13 mouse cellular contexts compared by ENCODE assay signal in the genomic region with DNA sequence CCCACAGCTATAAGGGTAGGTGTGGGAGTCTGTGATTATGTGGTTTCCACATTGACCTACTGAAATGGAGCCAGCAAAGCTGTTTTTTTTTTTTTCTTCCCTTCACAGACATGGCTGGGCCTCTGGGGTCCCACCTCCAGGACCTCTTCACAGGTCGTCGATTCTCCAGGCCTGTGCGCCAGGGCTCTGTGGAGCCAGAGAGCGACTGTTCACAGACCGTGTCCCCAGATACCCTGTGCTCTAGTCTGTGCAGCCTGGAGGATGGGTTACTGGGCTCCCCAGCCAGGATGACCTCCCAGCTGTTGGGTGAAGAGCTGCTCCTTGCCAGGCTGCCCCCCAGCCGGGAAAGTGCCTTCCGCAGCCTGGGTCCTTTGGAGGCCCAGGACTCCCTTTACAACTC. TPM values are rescaled to one million over a fixed set of nuclear protein-coding genes. Genes with fewer than 3 reads are reported as not detected.
A peak's percentile ranks its signal among the peaks of the same experiment; 100 is the strongest.
DNase-seq lines count a peak whose midpoint lies in the region; ATAC-seq and TF ChIP-seq lines count a peak whose summit lies in the region.
"Had no signal": no experiment of that assay in that cellular context is flagged by ENCODE, and none has a peak within 500 bp of the region (broad histone marks: within the 10 kb centered on the region; RNA-seq: fewer than 3 reads in every experiment).

No protein-coding gene starts in this region.

- peaks cover 4% of the 10 kb centered on the region; the same call in 1 of the 2 replicates for H3K36me3 ChIP-seq in kidney, embryonic 16.5 days (ENCODE audit: insufficient read depth, low read length)
- no peaks in the 10 kb centered on the region; the same call in none of the 2 replicates for H3K36me3 ChIP-seq in embryonic facial prominence, embryonic 11.5 days (replicated peaks; ENCODE audit: control insufficient read depth, insufficient read depth, low read depth, low read length)
- peaks cover 22% of the 10 kb centered on the region; the same call in 1 of the 2 replicates for H3K36me3 ChIP-seq in hindbrain, postnatal 0 days (ENCODE audit: insufficient read depth, low read length)
- peaks cover 25% of the 10 kb centered on the region for H3K36me3 ChIP-seq in midbrain, postnatal 0 days (ENCODE audit: insufficient read depth, low read length)

- H3K27ac ChIP-seq in kidney, embryonic 16.5 days (ENCODE audit: low read length), result peak overlapping the region; percentile 84
- peak overlapping the region; percentile 25; the same call in 1 of the 2 replicates for H3K27ac ChIP-seq in embryonic facial prominence, embryonic 11.5 days (replicated peaks; ENCODE audit: low read depth, low read length)
- peak overlapping the region; percentile 64; the same call in 1 of the 2 replicates for H3K27ac ChIP-seq in hindbrain, postnatal 0 days
- no peak overlapping the region for H3K27ac ChIP-seq in midbrain, postnatal 0 days (ENCODE audit: low read depth, low read length)
- H3K27ac ChIP-seq: liver, embryonic 14.5 days had no signal

- DNase-seq in kidney, postnatal 36 days, result no peak
- no peak for DNase-seq in embryonic facial prominence, embryonic 11.5 days (ENCODE audit: low spot score)
- no peak for DNase-seq in hindbrain, postnatal 0 days (ENCODE audit: low spot score)
- no peak for DNase-seq in midbrain, postnatal 0 days (ENCODE audit: low spot score)
- no peak for DNase-seq in frontal cortex, postnatal 10 days (ENCODE audit: low spot score in 2 of 2)
- DNase-seq in spleen, adult 18-20 months, result no peak
- DNase-seq in heart, postnatal 4 days, result no peak
- DNase-seq: gastrocnemius, postnatal 25 days; kidney, adult 18-20 months; right cerebral cortex, postnatal 4 days had no signal

- peaks cover 18% of the 10 kb centered on the region for H3K4me1 ChIP-seq in kidney, embryonic 16.5 days (ENCODE audit: insufficient read depth, low read length)
- peaks cover 8% of the 10 kb centered on the region for H3K4me1 ChIP-seq in embryonic facial prominence, embryonic 11.5 days (ENCODE audit: control insufficient read depth, insufficient read depth, low read length)
- H3K4me1 ChIP-seq in hindbrain, postnatal 0 days (ENCODE audit: insufficient read depth, low read length), result peaks cover 14% of the 10 kb centered on the region; the same call in 1 of the 2 replicates
- H3K4me1 ChIP-seq in midbrain, postnatal 0 days (ENCODE audit: insufficient read depth, low read length), result peaks cover 5% of the 10 kb centered on the region; the same call in 1 of the 2 replicates

- H3K9ac ChIP-seq in kidney, embryonic 16.5 days (replicated peaks; ENCODE audit: low read length), result peak overlapping the region; percentile 64
- H3K9ac ChIP-seq in embryonic facial prominence, embryonic 11.5 days (replicated peaks; ENCODE audit: low read length), result peak overlapping the region; percentile 50
- H3K9ac ChIP-seq in hindbrain, postnatal 0 days (replicated peaks; ENCODE audit: low read length), result peak overlapping the region; percentile 18
- 0 out of 2 replicates have a peak overlapping the region, but pooled peaks have one; percentile 33 for H3K9ac ChIP-seq in midbrain, postnatal 0 days (replicated peaks; ENCODE audit: low read length, poor library complexity, severe bottlenecking)

- peak; percentile 72 for ATAC-seq in kidney, embryonic 16.5 days (ENCODE audit: low FRiP score, low TSS enrichment)
- 0 out of 2 replicates have a peak, but pooled peaks have one; percentile 8 for ATAC-seq in embryonic facial prominence, embryonic 11.5 days (replicated peaks; ENCODE audit: insufficient number of reproducible peaks, low FRiP score, low TSS enrichment, low read depth)
- no peak for ATAC-seq in hindbrain, postnatal 0 days
- no peak for ATAC-seq in midbrain, postnatal 0 days (ENCODE audit: low FRiP score)

- no peak overlapping the region for H3K4me3 ChIP-seq in kidney, embryonic 16.5 days (ENCODE audit: low read length)
- H3K4me3 ChIP-seq in embryonic facial prominence, embryonic 11.5 days (ENCODE audit: low read depth, low read length), result no peak overlapping the region
- no peak overlapping the region for H3K4me3 ChIP-seq in hindbrain, postnatal 0 days (ENCODE audit: low read length)
- H3K4me3 ChIP-seq in midbrain, postnatal 0 days (ENCODE audit: low read depth, low read length), result no peak overlapping the region

- no peak for TF ChIP-seq CTCF in hindbrain, postnatal 0 days (IDR thresholded peaks at IDR 0.05; ENCODE audit: low read depth)
- TF ChIP-seq CTCF in midbrain, postnatal 0 days (IDR thresholded peaks at IDR 0.05), result no peak

- WGBS in kidney, embryonic 16.5 days, result 30% methylated on average over 7 of the region's 7 CpGs
- 45% methylated on average over 7 of the region's 7 CpGs for WGBS in embryonic facial prominence, embryonic 11.5 days
- WGBS in hindbrain, postnatal 0 days, result 37% methylated on average over 7 of the region's 7 CpGs
- 41% methylated on average over 7 of the region's 7 CpGs for whole genome bisulfite sequencing in midbrain, postnatal 0 days

- no peaks in the 10 kb centered on the region for H3K27me3 ChIP-seq in kidney, embryonic 16.5 days (ENCODE audit: insufficient read depth, low read length)
- H3K27me3 ChIP-seq in embryonic facial prominence, embryonic 11.5 days (ENCODE audit: control insufficient read depth, insufficient read depth, low read length), result no peaks in the 10 kb centered on the region
- no peaks in the 10 kb centered on the region for H3K27me3 ChIP-seq in hindbrain, postnatal 0 days (ENCODE audit: insufficient read depth, low read length)
- H3K27me3 ChIP-seq in midbrain, postnatal 0 days (ENCODE audit: insufficient read depth, low read length), result no peaks in the 10 kb centered on the region

- H3K9me3 ChIP-seq in kidney, embryonic 16.5 days (ENCODE audit: low read length), result no peaks in the 10 kb centered on the region
- no peaks in the 10 kb centered on the region for H3K9me3 ChIP-seq in embryonic facial prominence, embryonic 11.5 days (replicated peaks; ENCODE audit: control insufficient read depth, low read length)
- no peaks in the 10 kb centered on the region for H3K9me3 ChIP-seq in hindbrain, postnatal 0 days (ENCODE audit: low read length)
- no peaks in the 10 kb centered on the region for H3K9me3 ChIP-seq in midbrain, postnatal 0 days (ENCODE audit: low read length)

- H3K4me2 ChIP-seq in kidney, embryonic 16.5 days (replicated peaks; ENCODE audit: low read depth, low read length), result no peak overlapping the region
- H3K4me2 ChIP-seq in embryonic facial prominence, embryonic 11.5 days (ENCODE audit: low read depth, low read length), result no peak overlapping the region
- no peak overlapping the region for H3K4me2 ChIP-seq in hindbrain, postnatal 0 days (ENCODE audit: low read depth, low read length)
- no peak overlapping the region for H3K4me2 ChIP-seq in midbrain, postnatal 0 days (ENCODE audit: low read depth, low read length, poor library complexity, severe bottlenecking)

RNA-seq across cellular contexts. Expression of gene Fam131a, which starts 8.3 kb away (rescaled TPM):
- 7.6 and 8.0 TPM in 2 replicates for polyA plus RNA-seq in kidney, embryonic 16.5 days (2015; fragmentation: Nextera tagmentation; extraction: Ambion mirVana)
- 3.9 and 4.4 TPM in 2 replicates for polyA plus RNA-seq in embryonic facial prominence, embryonic 11.5 days (2014; fragmentation: Nextera tagmentation; extraction: Ambion mirVana)
- total RNA-seq in hindbrain, postnatal 0 days (2014; rRNA removed), result 130 and 147 TPM in 2 replicates
- 49.0 and 55.4 TPM in 2 replicates for polyA plus RNA-seq in hindbrain, postnatal 0 days (2015; fragmentation: Nextera tagmentation; extraction: Ambion mirVana)
- 152 and 173 TPM in 2 replicates for total RNA-seq in midbrain, postnatal 0 days (2014; rRNA removed)
- 70.9 and 75.9 TPM in 2 replicates for polyA plus RNA-seq in midbrain, postnatal 0 days (2015; fragmentation: Nextera tagmentation; extraction: Ambion mirVana)
- total RNA-seq in heart, postnatal 4 days (2021), result 10 to 100 TPM in 1 of 2 experiments, 1 to 10 TPM in 1; 10.0 to 13.8 TPM

RNA-seq across cellular contexts. Expression of gene Polr2h, which starts 16.1 kb away (rescaled TPM):
- 107 and 119 TPM in 2 replicates for polyA plus RNA-seq in kidney, embryonic 16.5 days (2015; fragmentation: Nextera tagmentation; extraction: Ambion mirVana)
- polyA plus RNA-seq in embryonic facial prominence, embryonic 11.5 days (2014; fragmentation: Nextera tagmentation; extraction: Ambion mirVana), result 120 and 124 TPM in 2 replicates
- total RNA-seq in hindbrain, postnatal 0 days (2014; rRNA removed), result 25.5 and 29.2 TPM in 2 replicates
- polyA plus RNA-seq in hindbrain, postnatal 0 days (2015; fragmentation: Nextera tagmentation; extraction: Ambion mirVana), result 88.6 and 90.8 TPM in 2 replicates
- total RNA-seq in midbrain, postnatal 0 days (2014; rRNA removed), result 40.0 and 40.3 TPM in 2 replicates
- polyA plus RNA-seq in midbrain, postnatal 0 days (2015; fragmentation: Nextera tagmentation; extraction: Ambion mirVana), result 72.3 and 84.6 TPM in 2 replicates
- total RNA-seq in heart, postnatal 4 days (2021), result 10 to 100 TPM; 15.6 to 16.7 TPM

RNA-seq across cellular contexts. Expression of gene Clcn2, which starts 16.2 kb away (rescaled TPM):
- 18.7 and 20.1 TPM in 2 replicates for polyA plus RNA-seq in kidney, embryonic 16.5 days (2015; fragmentation: Nextera tagmentation; extraction: Ambion mirVana)
- polyA plus RNA-seq in embryonic facial prominence, embryonic 11.5 days (2014; fragmentation: Nextera tagmentation; extraction: Ambion mirVana), result 13.0 and 14.8 TPM in 2 replicates
- 57.0 and 74.6 TPM in 2 replicates for total RNA-seq in hindbrain, postnatal 0 days (2014; rRNA removed)
- polyA plus RNA-seq in hindbrain, postnatal 0 days (2015; fragmentation: Nextera tagmentation; extraction: Ambion mirVana), result 18.5 and 21.2 TPM in 2 replicates
- total RNA-seq in midbrain, postnatal 0 days (2014; rRNA removed), result 61.9 and 69.4 TPM in 2 replicates
- polyA plus RNA-seq in midbrain, postnatal 0 days (2015; fragmentation: Nextera tagmentation; extraction: Ambion mirVana), result 21.1 and 21.9 TPM in 2 replicates
- total RNA-seq in heart, postnatal 4 days (2021), result 1 to 10 TPM; 3.2 to 4.5 TPM
- total RNA-seq: monocyte, adult 5-6 weeks had no signal

RNA-seq across cellular contexts. Expression of gene Chrd, which starts 31.6 kb away (rescaled TPM):
- polyA plus RNA-seq in kidney, embryonic 16.5 days (2015; fragmentation: Nextera tagmentation; extraction: Ambion mirVana), result 5.4 and 5.9 TPM in 2 replicates
- polyA plus RNA-seq in embryonic facial prominence, embryonic 11.5 days (2014; fragmentation: Nextera tagmentation; extraction: Ambion mirVana), result 1.5 and 1.7 TPM in 2 replicates
- 32.0 and 35.5 TPM in 2 replicates for total RNA-seq in hindbrain, postnatal 0 days (2014; rRNA removed)
- 6.2 and 7.0 TPM in 2 replicates for polyA plus RNA-seq in hindbrain, postnatal 0 days (2015; fragmentation: Nextera tagmentation; extraction: Ambion mirVana)
- total RNA-seq in midbrain, postnatal 0 days (2014; rRNA removed), result 17.1 and 18.1 TPM in 2 replicates
- 4.1 TPM in 2 replicates for polyA plus RNA-seq in midbrain, postnatal 0 days (2015; fragmentation: Nextera tagmentation; extraction: Ambion mirVana)
- 1 to 10 TPM; 1.6 to 1.9 TPM for total RNA-seq in heart, postnatal 4 days (2021)
- total RNA-seq: monocyte, adult 5-6 weeks had no signal

RNA-seq across cellular contexts. Expression of gene Thpo, which starts 33.0 kb away (rescaled TPM):
- 1.2 and 2.0 TPM in 2 replicates for polyA plus RNA-seq in kidney, embryonic 16.5 days (2015; fragmentation: Nextera tagmentation; extraction: Ambion mirVana)
- polyA plus RNA-seq in embryonic facial prominence, embryonic 11.5 days (2014; fragmentation: Nextera tagmentation; extraction: Ambion mirVana), result 0.48 TPM in 1 of 2 replicates, not detected in the other
- 1.0 and 1.3 TPM in 2 replicates for total RNA-seq in hindbrain, postnatal 0 days (2014; rRNA removed)
- polyA plus RNA-seq in hindbrain, postnatal 0 days (2015; fragmentation: Nextera tagmentation; extraction: Ambion mirVana), result 1.4 and 1.6 TPM in 2 replicates
- 0.71 and 1.8 TPM in 2 replicates for total RNA-seq in midbrain, postnatal 0 days (2014; rRNA removed)
- polyA plus RNA-seq in midbrain, postnatal 0 days (2015; fragmentation: Nextera tagmentation; extraction: Ambion mirVana), result 0.76 and 0.81 TPM in 2 replicates
- under 1 TPM in 1 of 2 experiments, not detected in 1; 0.27 TPM for total RNA-seq in heart, postnatal 4 days (2021)
- total RNA-seq: monocyte, adult 5-6 weeks had no signal

Comparison
In these comparisons a context has a peak if more than half of its experiments do, and no peak if none do; other contexts are left out.
1. ATAC-seq: peak in kidney, embryonic 16.5 days (single experiment) and embryonic facial prominence, embryonic 11.5 days (single experiment); none in hindbrain, postnatal 0 days (single experiment) and midbrain, postnatal 0 days (single experiment).
2. Peak in every context shown above with its lines, with median percentiles within 50 percentile points of each other: H3K9ac ChIP-seq.